Mouse (Mus musculus) intestine, embryonic 16.5 days (tissue): ENCODE measurements around the gene Rps19bp1. TPM values are rescaled to one million over a fixed set of nuclear protein-coding genes. Genes with fewer than 3 reads are reported as not detected.

ENCODE experiments used
- ATAC-seq: fragments of 200-750 bp; cut with Nextera tagmentation; 2 replicates; pipeline ENCODE4 v1.8.0; 2017; ENCODE audit warnings: moderate TSS enrichment, moderate library complexity
- H3K27ac ChIP-seq: fragments of 300-500 bp; sonication (generic); 2 replicates; pipeline ENCODE4 v1.5.1; 2014; ENCODE audit warnings: mild to moderate bottlenecking, low read length
- H3K27me3 ChIP-seq: fragments of 300-500 bp; sonication (generic); replicated peaks from 2 replicates; pipeline ENCODE4 v1.6.1; 2014; ENCODE audit warnings: low read length, control low read depth, mixed read lengths; ENCODE audit not compliant: control insufficient read depth, insufficient read depth
- H3K36me3 ChIP-seq: fragments of 300-500 bp; sonication (generic); 2 replicates; pipeline ENCODE4 v1.6.1; 2014; ENCODE audit warnings: low read length, control low read depth; ENCODE audit not compliant: control insufficient read depth, insufficient read depth
- H3K4me1 ChIP-seq: fragments of 300-500 bp; sonication (generic); 2 replicates; pipeline ENCODE4 v1.6.1; 2014; ENCODE audit warnings: low read length, control low read depth, mixed read lengths; ENCODE audit not compliant: control insufficient read depth, insufficient read depth
- H3K4me2 ChIP-seq: fragments of 300-500 bp; sonication (generic); 2 replicates; pipeline ENCODE4 v1.6.1; 2014; ENCODE audit warnings: low read depth, low read length, control low read depth
- H3K4me3 ChIP-seq: fragments of 300-500 bp; sonication (generic); 2 replicates; pipeline ENCODE4 v1.5.1; 2014; ENCODE audit warnings: mild to moderate bottlenecking, low read length
- H3K9ac ChIP-seq: fragments of 300-500 bp; sonication (generic); 2 replicates; pipeline ENCODE4 v1.6.1; 2014; ENCODE audit warnings: low read depth, low read length
- H3K9me3 ChIP-seq: fragments of 300-500 bp; sonication (generic); 2 replicates; pipeline ENCODE4 v1.6.1; 2016; ENCODE audit warnings: low read length, control low read depth; ENCODE audit not compliant: control insufficient read depth
- polyA plus RNA-seq: library from polyadenylated mRNA; unstranded; fragments of >200 nt; fragmentation: Nextera tagmentation; extraction: Ambion mirVana; gene quantifications from 2 replicates; pipeline ENCODE4 v1.2.1, GENCODE M21; 2015

Gene Rps19bp1
- polyA plus RNA-seq, 1 experiment from 2014 or later, result 47.8 TPM

- Histone ChIP-seq H3K9ac (no peak overlapping the region), H3K27ac (no peak overlapping the region), H3K9me3 (no peaks in the 10 kb centered on the region), H3K4me3 (no peak overlapping the region), H3K27me3 (no peaks in the 10 kb centered on the region), H3K36me3 (0 out of 2 replicates have a peak, but pooled peaks cover 8% of the 10 kb centered on the region), H3K4me2 (no peak overlapping the region), H3K4me1 (peaks cover 2% of the 10 kb centered on the region; the same call in 1 of the 2 replicates)
- no peak for ATAC-seq
These were observed 50.4 kb downstream of the Rps19bp1 start for GRCm38 (mm10) chr15:80213688-80214087.

Other genes starting within 250 kb of the Rps19bp1 start
- 7.0 and 8.3 TPM in 2 replicates for gene Pdgfb, start 249.3 kb downstream of the Rps19bp1 start, polyA plus RNA-seq
- 15.2 and 16.0 TPM in 2 replicates for gene Syngr1, start 173.0 kb downstream of the Rps19bp1 start, polyA plus RNA-seq
- gene Rpl3, start 172.4 kb downstream of the Rps19bp1 start, polyA plus RNA-seq, result 1,018 and 1,133 TPM in 2 replicates
- gene Tab1, start 131.2 kb downstream of the Rps19bp1 start, polyA plus RNA-seq, result 28.2 and 29.6 TPM in 2 replicates
- gene Mgat3, start 90.6 kb downstream of the Rps19bp1 start, polyA plus RNA-seq, result 14.8 and 19.7 TPM in 2 replicates
- gene Mief1, start 30.3 kb downstream of the Rps19bp1 start, polyA plus RNA-seq, result 26.0 and 29.1 TPM in 2 replicates
- gene AC140267.1, start 28.5 kb downstream of the Rps19bp1 start, polyA plus RNA-seq, result 4.1 TPM in 1 of 2 replicates, not detected in the other
- 141 and 160 TPM in 2 replicates for gene Atf4, start 9.1 kb downstream of the Rps19bp1 start, polyA plus RNA-seq
- 0.05 TPM in 1 of 2 replicates, not detected in the other for gene Cacna1i, start 22.9 kb upstream of the Rps19bp1 start, polyA plus RNA-seq